Mouse (Mus musculus) liver, embryonic 16.5 days (tissue): ENCODE data around the gene Hhipl1. TPM values are rescaled to one million over a fixed set of nuclear protein-coding genes. Genes with fewer than 3 reads are reported as not detected.

ENCODE experiments used
- ATAC-seq: fragments of 200-750 bp; cut with Nextera tagmentation; 2 replicates; pipeline ENCODE4 v1.8.0; 2017; ENCODE audit warnings: low read depth, mild to moderate bottlenecking, moderate number of reproducible peaks, moderate library complexity
- H3K27ac ChIP-seq: fragments of 300-500 bp; sonication (generic); 2 replicates; pipeline ENCODE4 v1.5.1; 2014; ENCODE audit warnings: mild to moderate bottlenecking, low read length
- H3K27me3 ChIP-seq: fragments of 300-500 bp; sonication (generic); 2 replicates; pipeline ENCODE4 v1.6.1; 2014; ENCODE audit warnings: low read depth, low read length, mixed read lengths; ENCODE audit not compliant: control insufficient read depth, insufficient read depth
- H3K36me3 ChIP-seq: fragments of 300-500 bp; sonication (generic); 2 replicates; pipeline ENCODE4 v1.6.1; 2014; ENCODE audit warnings: mild to moderate bottlenecking; ENCODE audit not compliant: control insufficient read depth, insufficient read depth
- H3K4me1 ChIP-seq: fragments of 300-500 bp; sonication (generic); 2 replicates; pipeline ENCODE4 v1.6.1; 2014; ENCODE audit warnings: low read depth, low read length, mixed read lengths; ENCODE audit not compliant: control insufficient read depth
- H3K4me2 ChIP-seq: fragments of 300-500 bp; sonication (generic); 2 replicates; pipeline ENCODE4 v1.6.1; 2014; ENCODE audit warnings: low read depth, low read length, mixed read lengths
- H3K4me3 ChIP-seq: fragments of 300-500 bp; sonication (generic); 2 replicates; pipeline ENCODE4 v1.5.1; 2014; ENCODE audit warnings: low read depth, mild to moderate bottlenecking, low read length
- H3K9ac ChIP-seq: fragments of 300-500 bp; sonication (generic); 2 replicates; pipeline ENCODE4 v1.6.1; 2014; ENCODE audit warnings: low read depth, low read length
- H3K9me3 ChIP-seq: fragments of 300-500 bp; sonication (generic); replicated peaks from 2 replicates; pipeline ENCODE4 v1.6.1; 2016; ENCODE audit warnings: low read length; ENCODE audit not compliant: control insufficient read depth
- WGBS: fragments of 180-500 bp; shearing (Covaris S2); extraction: QIAGEN DNeasy Blood & Tissue Kit; methylation state at CpG from one replicate; pipeline ENCODE4 v1.1.7; 2014; ENCODE audit not compliant: insufficient replicate concordance; 5-methylcytosine and 5-hydroxymethylcytosine counted together
- polyA plus RNA-seq: library from polyadenylated mRNA; unstranded; fragments of >200 nt; fragmentation: Nextera tagmentation; extraction: Ambion mirVana; gene quantifications from 2 replicates; pipeline ENCODE4 v1.2.1, GENCODE M21; 2015

The Hhipl1 gene
- polyA plus RNA-seq, 1 experiment from 2014 or later = 0.05 TPM

- no peak for ATAC-seq
- no peaks in the 10 kb centered on the region for H3K27me3 ChIP-seq
- WGBS = 58% methylated on average over 3 of the region's 3 CpGs
- no peak overlapping the region for H3K4me3 ChIP-seq
- H3K36me3 ChIP-seq = no peaks in the 10 kb centered on the region
- no peak overlapping the region for H3K27ac ChIP-seq
- H3K4me2 ChIP-seq = no peak overlapping the region
- H3K4me1 ChIP-seq = no peaks in the 10 kb centered on the region
- H3K9ac ChIP-seq = no peak overlapping the region
- no peaks in the 10 kb centered on the region for H3K9me3 ChIP-seq
Observed at GRCm38 (mm10) chr12:108365340-108365739, 59.3 kb downstream of the Hhipl1 start.

GRCm38 (mm10) chr12:108365868-108366267 is 59.8 kb downstream of the Hhipl1 start:
- Histone ChIP-seq H3K27ac (no peak overlapping the region), H3K9ac (no peak overlapping the region), H3K4me1 (no peaks in the 10 kb centered on the region), H3K36me3 (no peaks in the 10 kb centered on the region), H3K27me3 (no peaks in the 10 kb centered on the region), H3K4me2 (no peak overlapping the region), H3K9me3 (no peaks in the 10 kb centered on the region), H3K4me3 (no peak overlapping the region)
- ATAC-seq = no peak
- WGBS = 51% methylated on average over 7 of the region's 7 CpGs

GRCm38 (mm10) chr12:108367909-108368308 is 61.8 kb downstream of the Hhipl1 start:
- ATAC-seq = no peak
- Histone ChIP-seq H3K9ac (no peak overlapping the region), H3K4me3 (no peak overlapping the region), H3K36me3 (no peaks in the 10 kb centered on the region), H3K4me1 (no peaks in the 10 kb centered on the region), H3K27ac (no peak overlapping the region), H3K27me3 (no peaks in the 10 kb centered on the region), H3K4me2 (no peak overlapping the region), H3K9me3 (no peaks in the 10 kb centered on the region)
- WGBS = 44% methylated on average over 2 of the region's 2 CpGs

GRCm38 (mm10) chr12:108368921-108369320 is 62.9 kb downstream of the Hhipl1 start:
- no peak overlapping the region for H3K4me3 ChIP-seq
- no peak overlapping the region for H3K27ac ChIP-seq
- no peaks in the 10 kb centered on the region for H3K9me3 ChIP-seq
- no peak overlapping the region for H3K4me2 ChIP-seq
- 47% methylated on average over 5 of the region's 5 CpGs for WGBS
- H3K36me3 ChIP-seq = no peaks in the 10 kb centered on the region
- no peak overlapping the region for H3K9ac ChIP-seq
- no peak for ATAC-seq
- H3K4me1 ChIP-seq = no peaks in the 10 kb centered on the region
- no peaks in the 10 kb centered on the region for H3K27me3 ChIP-seq

- H3K36me3 ChIP-seq = no peaks in the 10 kb centered on the region
- 42% methylated on average over 19 of the region's 19 CpGs for WGBS
- ATAC-seq = peak; percentile 32; the same call in 1 of the 2 replicates
- H3K4me3 ChIP-seq = no peak within 1 kb of the TSS
- H3K9me3 ChIP-seq = no peaks in the 10 kb centered on the region
- H3K27me3 ChIP-seq = no peaks in the 10 kb centered on the region
- no peak within 1 kb of the TSS for H3K9ac ChIP-seq
- no peak within 1 kb of the TSS for H3K4me2 ChIP-seq
- no peaks in the 10 kb centered on the region for H3K4me1 ChIP-seq
- H3K27ac ChIP-seq = no peak within 1 kb of the TSS
Observed at GRCm38 (mm10) chr12:108370596-108371428, 64.7 kb downstream of the Hhipl1 start, which contains the start of gene Eml1. Eml1 (plus strand) TSS chr12:108370957.

- H3K36me3 ChIP-seq = no peaks in the 10 kb centered on the region
- 55% methylated on average over 6 of the region's 6 CpGs for WGBS
- no peak overlapping the region for H3K4me3 ChIP-seq
- H3K4me2 ChIP-seq = no peak overlapping the region
- H3K4me1 ChIP-seq = no peaks in the 10 kb centered on the region
- H3K9ac ChIP-seq = no peak overlapping the region
- no peak overlapping the region for H3K27ac ChIP-seq
- H3K27me3 ChIP-seq = no peaks in the 10 kb centered on the region
- H3K9me3 ChIP-seq = no peaks in the 10 kb centered on the region
- no peak for ATAC-seq
Observed at GRCm38 (mm10) chr12:108371429-108371765, 65.3 kb downstream of the Hhipl1 start.

- Histone ChIP-seq H3K4me1 (no peaks in the 10 kb centered on the region), H3K27ac (no peak overlapping the region), H3K4me3 (no peak overlapping the region), H3K4me2 (no peak overlapping the region), H3K27me3 (no peaks in the 10 kb centered on the region), H3K9ac (no peak overlapping the region), H3K9me3 (no peaks in the 10 kb centered on the region), H3K36me3 (no peaks in the 10 kb centered on the region)
- 69% methylated on average over 17 of the region's 17 CpGs for WGBS
- no peak for ATAC-seq
Observed at GRCm38 (mm10) chr12:108372241-108372640, 66.2 kb downstream of the Hhipl1 start.

- ATAC-seq = no peak
- H3K4me2 ChIP-seq = no peak overlapping the region
- no peaks in the 10 kb centered on the region for H3K9me3 ChIP-seq
- WGBS = 50% methylated on average over 9 of the region's 9 CpGs
- no peaks in the 10 kb centered on the region for H3K27me3 ChIP-seq
- H3K36me3 ChIP-seq = no peaks in the 10 kb centered on the region
- H3K4me1 ChIP-seq = no peaks in the 10 kb centered on the region
- H3K27ac ChIP-seq = no peak overlapping the region
- no peak overlapping the region for H3K4me3 ChIP-seq
- H3K9ac ChIP-seq = no peak overlapping the region
Observed at GRCm38 (mm10) chr12:108373611-108374010, 67.5 kb downstream of the Hhipl1 start.

- H3K9ac ChIP-seq = no peak overlapping the region
- no peak overlapping the region for H3K27ac ChIP-seq
- 61% methylated on average over 8 of the region's 8 CpGs for WGBS
- no peaks in the 10 kb centered on the region for H3K4me1 ChIP-seq
- H3K36me3 ChIP-seq = no peaks in the 10 kb centered on the region
- no peak overlapping the region for H3K4me3 ChIP-seq
- ATAC-seq = no peak
- H3K9me3 ChIP-seq = no peaks in the 10 kb centered on the region
- H3K4me2 ChIP-seq = no peak overlapping the region
- H3K27me3 ChIP-seq = no peaks in the 10 kb centered on the region
Observed at GRCm38 (mm10) chr12:108374689-108375088, 68.6 kb downstream of the Hhipl1 start.
